Mouse (Mus musculus) brain, adult 2 months (tissue): ENCODE measurements around the gene Stxbp3.

Source experiments
- DNase-seq: peaks from one replicate; pipeline ENCODE4 v3.0.0; 2011; ENCODE audit warnings: low read depth, low spot score

The Stxbp3 gene

GRCm38 (mm10) chr3:108797723-108798122 is 42.6 kb downstream of the Stxbp3 start:
- DNase-seq: no peak

- DNase-seq: no peak
Measured at GRCm38 (mm10) chr3:108796386-108796785, 43.9 kb downstream of the Stxbp3 start.

- DNase-seq: no peak
Measured at GRCm38 (mm10) chr3:108795554-108796299, 44.6 kb downstream of the Stxbp3 start.

GRCm38 (mm10) chr3:108794780-108795179 is 45.5 kb downstream of the Stxbp3 start:
- DNase-seq: no peak

- DNase-seq: peak; percentile 25
Measured at GRCm38 (mm10) chr3:108792420-108792819, 47.9 kb downstream of the Stxbp3 start.

GRCm38 (mm10) chr3:108791054-108791706 is 49.1 kb downstream of the Stxbp3 start:
- peak; percentile 50 for DNase-seq

GRCm38 (mm10) chr3:108790499-108790898 is 49.8 kb downstream of the Stxbp3 start:
- no peak for DNase-seq

GRCm38 (mm10) chr3:108789299-108789698 is 51.0 kb downstream of the Stxbp3 start:
- DNase-seq: no peak

GRCm38 (mm10) chr3:108788455-108788794 is 51.9 kb downstream of the Stxbp3 start:
- no peak for DNase-seq

- no peak for DNase-seq
Measured at GRCm38 (mm10) chr3:108787754-108788454, 52.4 kb downstream of the Stxbp3 start.

GRCm38 (mm10) chr3:108786520-108786919 is 53.8 kb downstream of the Stxbp3 start:
- DNase-seq: peak; percentile 15

- DNase-seq: no peak
Measured at GRCm38 (mm10) chr3:108782364-108782895, 57.9 kb downstream of the Stxbp3 start.

GRCm38 (mm10) chr3:108781884-108782270 is 58.4 kb downstream of the Stxbp3 start:
- DNase-seq: no peak

- DNase-seq: peak; percentile 89
Measured at GRCm38 (mm10) chr3:108781238-108781883, 59.0 kb downstream of the Stxbp3 start.

GRCm38 (mm10) chr3:108778761-108779540 is 61.4 kb downstream of the Stxbp3 start:
- no peak for DNase-seq

- DNase-seq: no peak
Measured at GRCm38 (mm10) chr3:108772811-108773210, 67.5 kb downstream of the Stxbp3 start.

- DNase-seq: peak; percentile 88
Measured at GRCm38 (mm10) chr3:108772211-108772610, 68.1 kb downstream of the Stxbp3 start.

GRCm38 (mm10) chr3:108770725-108771368 is 69.5 kb downstream of the Stxbp3 start:
- DNase-seq: peak; percentile 85

GRCm38 (mm10) chr3:108769547-108769946 is 70.8 kb downstream of the Stxbp3 start:
- DNase-seq: no peak

- DNase-seq: peak; percentile 50
Measured at GRCm38 (mm10) chr3:108767416-108767815, 72.9 kb downstream of the Stxbp3 start.

- no peak for DNase-seq
Measured at GRCm38 (mm10) chr3:108766943-108767342, 73.4 kb downstream of the Stxbp3 start.
